Mouse (Mus musculus) C2C12 (cell line): ENCODE data around the gene Atp6v1f. TPM values are rescaled to one million over a fixed set of nuclear protein-coding genes. Genes with fewer than 3 reads are reported as not detected.

Experiments
- H3K27me3 ChIP-seq: one replicate; pipeline ENCODE4 v1.6.1; 2011; ENCODE audit not compliant: control insufficient read depth, insufficient read depth, insufficient read length
- H3K36me3 ChIP-seq: one replicate; pipeline ENCODE4 v1.6.1; 2011; ENCODE audit not compliant: control insufficient read depth, insufficient read depth
- H3K4me3 ChIP-seq: one replicate; pipeline ENCODE4 v1.5.1; 2011; ENCODE audit warnings: mild to moderate bottlenecking, control low read depth; ENCODE audit not compliant: poor library complexity, insufficient read depth, severe bottlenecking
- H3K79me2 ChIP-seq: one replicate; pipeline ENCODE4 v1.6.1; 2011; ENCODE audit not compliant: control insufficient read depth, insufficient read depth
- H3K79me3 ChIP-seq: one replicate; pipeline ENCODE4 v1.6.1; 2011; ENCODE audit warnings: low read depth, control low read depth
- H3ac ChIP-seq: one replicate; pipeline ENCODE3; 2011; ENCODE audit warnings: low read depth; ENCODE audit not compliant: control insufficient read depth, insufficient read length
- CEBPB ChIP-seq: IDR thresholded peaks from one replicate; pipeline ENCODE4 v1.6.1; 2011; ENCODE audit warnings: low read depth, mild to moderate bottlenecking, control low read depth, moderate library complexity
- CTCF ChIP-seq: IDR thresholded peaks from one replicate; pipeline ENCODE4 v1.5.1; 2011; ENCODE audit not compliant: control insufficient read depth, insufficient read depth, insufficient read length
- FOSL1 ChIP-seq: IDR thresholded peaks from one replicate; pipeline ENCODE4 v1.8.0; 2011; ENCODE audit warnings: mild to moderate bottlenecking, low read length; ENCODE audit not compliant: poor library complexity, insufficient read depth, severe bottlenecking
- MAX ChIP-seq: IDR thresholded peaks from one replicate; pipeline ENCODE4 v1.6.1; 2011; ENCODE audit warnings: mild to moderate bottlenecking, control low read depth
- MYOD1 ChIP-seq: IDR thresholded peaks from one replicate; pipeline ENCODE4 v1.6.1; 2011; ENCODE audit warnings: low read depth; ENCODE audit not compliant: control insufficient read depth, insufficient read length
- MYOG ChIP-seq: IDR thresholded peaks from one replicate; pipeline ENCODE4 v1.6.1; 2011; ENCODE audit not compliant: control insufficient read depth, insufficient read length; ENCODE audit errors: extremely low read depth
- USF1 ChIP-seq: IDR thresholded peaks from one replicate; pipeline ENCODE4 v1.6.1; 2011; ENCODE audit warnings: low read depth, mild to moderate bottlenecking, control low read depth, moderate library complexity
- polyA plus RNA-seq: library from polyadenylated mRNA; unstranded; fragments of >200 nt; fragmentation: generic; extraction: Trizol; gene quantifications from one replicate; pipeline ENCODE4 v1.2.1, GENCODE M21; 2012; ENCODE audit warnings: missing spikeins

Atp6v1f gene
- polyA plus RNA-seq, 1 experiment: 210 TPM

GRCm38 (mm10) chr6:29463388-29463787, 4.1 kb upstream of the Atp6v1f start:
- no peaks in the 10 kb centered on the region for H3K27me3 ChIP-seq
- peaks cover 2% of the 10 kb centered on the region for H3K79me3 ChIP-seq
- H3K4me3 ChIP-seq: no peak overlapping the region
- H3K79me2 ChIP-seq: peaks cover 8% of the 10 kb centered on the region
- peaks cover 28% of the 10 kb centered on the region for H3K36me3 ChIP-seq
- TF ChIP-seq CEBPB: no peak
- TF ChIP-seq FOSL1: no peak
- TF ChIP-seq USF1: no peak
- TF ChIP-seq MYOG: no peak
- no peak for TF ChIP-seq MYOD1
- TF ChIP-seq CTCF: no peak
- no peak for TF ChIP-seq MAX
- H3ac ChIP-seq: no peak overlapping the region

- Histone ChIP-seq H3K27me3 (no peaks in the 10 kb centered on the region), H3K79me3 (peaks cover 2% of the 10 kb centered on the region), H3K79me2 (peaks cover 14% of the 10 kb centered on the region), H3K36me3 (peaks cover 3% of the 10 kb centered on the region), H3K4me3 (no peak overlapping the region), H3ac (no peak overlapping the region)
- TF ChIP-seq MYOG (no peak), CTCF (no peak), FOSL1 (no peak), MAX (no peak), USF1 (no peak), MYOD1 (no peak), CEBPB (no peak)
These were observed 1.3 kb downstream of the Atp6v1f start for GRCm38 (mm10) chr6:29468851-29469250.

GRCm38 (mm10) chr6:29471137-29471536, 3.6 kb downstream of the Atp6v1f start, which contains the start of gene Atp6v1fnb:
Atp6v1fnb (plus strand) TSS chr6:29471437.
- H3K79me3 ChIP-seq: peaks cover 2% of the 10 kb centered on the region
- H3K79me2 ChIP-seq: peaks cover 14% of the 10 kb centered on the region
- no peak within 1 kb of the TSS for H3K4me3 ChIP-seq
- H3K36me3 ChIP-seq: peaks cover 3% of the 10 kb centered on the region
- H3K27me3 ChIP-seq: no peaks in the 10 kb centered on the region
- H3ac ChIP-seq: no peak within 1 kb of the TSS
- TF ChIP-seq MAX: no peak
- TF ChIP-seq CTCF: no peak
- no peak for TF ChIP-seq CEBPB
- TF ChIP-seq MYOD1: no peak
- no peak for TF ChIP-seq USF1
- TF ChIP-seq FOSL1: no peak
- TF ChIP-seq MYOG: no peak

- Histone ChIP-seq H3K79me3 (no peaks in the 10 kb centered on the region), H3K27me3 (peaks cover 10% of the 10 kb centered on the region), H3ac (no peak overlapping the region), H3K36me3 (peaks cover 3% of the 10 kb centered on the region), H3K79me2 (no peaks in the 10 kb centered on the region), H3K4me3 (no peak overlapping the region)
- TF ChIP-seq USF1 (no peak), MAX (no peak), FOSL1 (no peak), MYOD1 (no peak), MYOG (no peak), CEBPB (no peak), CTCF (no peak)
These were observed 6.6 kb downstream of the Atp6v1f start for GRCm38 (mm10) chr6:29473941-29474691.

- Histone ChIP-seq H3ac (no peak overlapping the region), H3K4me3 (no peak overlapping the region), H3K79me3 (no peaks in the 10 kb centered on the region), H3K36me3 (peaks cover 3% of the 10 kb centered on the region), H3K79me2 (no peaks in the 10 kb centered on the region), H3K27me3 (peaks cover 10% of the 10 kb centered on the region)
- TF ChIP-seq MYOD1: no peak
These were observed 7.2 kb downstream of the Atp6v1f start for GRCm38 (mm10) chr6:29474736-29475135.

- Histone ChIP-seq H3ac (no peak overlapping the region), H3K27me3 (peaks cover 33% of the 10 kb centered on the region), H3K36me3 (no peaks in the 10 kb centered on the region), H3K79me2 (no peaks in the 10 kb centered on the region), H3K79me3 (no peaks in the 10 kb centered on the region), H3K4me3 (no peak overlapping the region)
- TF ChIP-seq MYOD1 (no peak), FOSL1 (no peak), USF1 (no peak), CTCF (no peak), CEBPB (no peak), MYOG (no peak), MAX (no peak)
These were observed 15.2 kb downstream of the Atp6v1f start for GRCm38 (mm10) chr6:29482691-29483090.
